Mouse (Mus musculus): ENCODE measurements around the gene Tbx21. TPM values are rescaled to one million over a fixed set of nuclear protein-coding genes. Genes with fewer than 3 reads are reported as not detected.

Tbx21 gene
- polyA plus RNA-seq, 1 experiment = 1.9 TPM

DNA sequence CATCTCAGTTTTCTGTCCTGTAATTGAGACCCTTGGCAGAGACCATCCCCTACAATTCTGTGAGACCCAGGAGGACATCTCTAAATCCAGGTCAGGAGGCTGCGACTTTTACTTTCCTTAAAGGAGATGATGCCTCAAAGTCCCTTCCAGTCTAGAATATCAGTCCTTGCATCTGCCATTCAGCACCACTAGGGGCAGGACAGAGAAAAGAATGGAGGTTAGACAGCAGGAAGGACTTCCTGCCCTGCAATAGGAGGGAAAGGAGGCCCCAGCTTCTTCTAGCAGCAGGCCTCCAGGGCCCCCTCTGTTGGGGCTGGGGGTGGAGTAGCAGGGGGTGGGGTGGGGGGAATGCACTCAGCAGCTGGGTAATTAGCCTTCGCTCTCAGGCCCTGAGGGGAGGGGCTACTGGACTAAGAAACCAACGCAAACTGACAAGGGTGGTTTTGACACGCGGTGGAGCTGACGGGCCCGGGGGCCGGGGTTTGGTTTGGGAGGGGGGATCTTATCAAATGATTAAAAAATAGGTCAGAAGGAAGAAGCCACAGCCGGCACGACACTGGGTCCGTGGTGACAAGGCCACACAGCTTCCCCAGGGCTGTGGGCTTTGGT is 8.3 kb upstream of the Tbx21 start:
- DNase-seq = no peak
- Histone ChIP-seq H3K4me1 (ENCODE audit: control insufficient read depth, insufficient read depth, low read length) (no peaks in the 10 kb centered on the region), H3K4me3 (replicated peaks; ENCODE audit: extremely low read depth, low read depth, low read length) (no peak overlapping the region)
- TF ChIP-seq CTCF (IDR thresholded peaks at IDR 0.05; ENCODE audit: insufficient read depth, low read length) (no peak), POLR2A (IDR thresholded peaks at IDR 0.05; ENCODE audit: borderline replicate concordance, extremely low read depth, low read depth, low read length) (no peak)
- 22% methylated on average over 11 of the region's 11 CpGs for WGBS

DNA sequence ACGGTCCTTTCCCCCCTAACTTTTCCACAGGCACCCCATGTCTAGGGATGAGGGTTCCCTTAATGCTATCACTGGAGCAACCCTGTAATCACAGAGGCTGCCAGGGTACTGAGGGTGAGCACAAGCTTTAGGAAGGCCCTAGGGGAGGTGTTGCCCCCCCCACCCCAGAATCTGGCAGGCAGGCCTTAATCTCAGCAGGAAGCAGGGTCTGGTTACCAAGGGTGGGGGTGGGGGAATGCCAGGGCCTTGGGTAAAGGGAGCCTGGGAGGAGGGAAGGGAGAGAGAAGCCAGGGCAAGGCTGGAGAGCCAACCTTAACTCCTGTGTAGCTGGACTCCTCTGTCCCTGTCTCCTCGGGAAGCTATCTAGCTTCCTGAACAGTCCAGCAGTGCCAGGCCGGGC is 5.5 kb upstream of the Tbx21 start:
- DNase-seq = no peak
- no peak overlapping the region for H3K4me3 ChIP-seq (replicated peaks; ENCODE audit: extremely low read depth, low read depth, low read length)
- TF ChIP-seq POLR2A (IDR thresholded peaks at IDR 0.05; ENCODE audit: borderline replicate concordance, extremely low read depth, low read depth, low read length) (no peak), CTCF (IDR thresholded peaks at IDR 0.05; ENCODE audit: insufficient read depth, low read length) (no peak)
- H3K4me1 ChIP-seq (ENCODE audit: control insufficient read depth, insufficient read depth, low read length) = no peaks in the 10 kb centered on the region
- 75% methylated on average over 3 of the region's 3 CpGs for WGBS

DNA sequence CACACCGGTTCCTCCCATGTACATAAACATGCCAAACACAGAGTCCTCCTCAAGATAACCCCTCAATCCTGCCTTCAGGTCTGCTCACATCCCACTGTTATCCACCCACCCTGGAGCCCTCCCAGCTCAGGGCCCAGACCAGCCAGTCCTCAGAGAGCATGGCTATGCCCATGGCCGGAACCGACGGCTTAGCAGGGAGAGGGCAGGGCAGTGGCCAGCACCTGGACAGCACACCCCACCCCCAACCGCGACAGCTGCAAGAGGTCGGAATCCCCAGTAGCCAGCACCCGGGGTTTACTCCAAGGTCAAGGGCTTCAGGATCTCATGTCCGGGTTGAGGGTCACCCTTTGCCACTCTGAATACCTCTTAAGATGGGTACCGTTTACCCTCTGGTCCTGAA is 5.1 kb upstream of the Tbx21 start:
- DNase-seq = no peak
- WGBS = 61% methylated on average over 10 of the region's 10 CpGs
- no peak overlapping the region for H3K4me3 ChIP-seq (replicated peaks; ENCODE audit: extremely low read depth, low read depth, low read length)
- TF ChIP-seq CTCF (IDR thresholded peaks at IDR 0.05; ENCODE audit: insufficient read depth, low read length) (no peak), POLR2A (IDR thresholded peaks at IDR 0.05; ENCODE audit: borderline replicate concordance, extremely low read depth, low read depth, low read length) (no peak)
- H3K4me1 ChIP-seq (ENCODE audit: control insufficient read depth, insufficient read depth, low read length) = no peaks in the 10 kb centered on the region

DNA sequence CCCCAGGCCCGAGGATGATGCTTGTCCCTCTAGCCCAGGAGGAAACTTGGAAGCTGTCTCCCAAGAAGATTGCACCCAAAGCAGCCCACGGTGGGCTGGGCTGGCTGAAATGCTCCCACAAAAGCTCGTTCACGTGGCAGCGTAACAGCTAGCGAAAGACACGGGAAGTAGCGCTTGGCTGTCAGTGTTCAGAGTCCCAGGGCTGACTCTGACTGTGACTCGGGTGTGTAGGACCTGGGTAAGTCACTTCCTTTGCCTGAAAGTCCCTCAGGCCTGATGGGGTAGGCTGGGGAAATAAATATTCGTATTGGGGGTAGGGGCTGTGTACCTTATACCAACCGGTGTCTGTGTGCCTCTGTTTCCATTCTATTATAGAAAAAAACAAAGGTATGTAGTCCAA is 666 bp upstream of the Tbx21 start:
- no peak for TF ChIP-seq POLR2A (IDR thresholded peaks at IDR 0.05; ENCODE audit: borderline replicate concordance, extremely low read depth, low read depth, low read length)
- no peak for TF ChIP-seq CTCF (IDR thresholded peaks at IDR 0.05; ENCODE audit: insufficient read depth, low read length)
- Histone ChIP-seq H3K4me3 (replicated peaks; ENCODE audit: extremely low read depth, low read depth, low read length) (no peak overlapping the region), H3K4me1 (ENCODE audit: control insufficient read depth, insufficient read depth, low read length) (peaks cover 2% of the 10 kb centered on the region; the same call in 1 of the 2 replicates)
- no peak for DNase-seq
- WGBS = 5% methylated on average over 11 of the region's 11 CpGs

DNA sequence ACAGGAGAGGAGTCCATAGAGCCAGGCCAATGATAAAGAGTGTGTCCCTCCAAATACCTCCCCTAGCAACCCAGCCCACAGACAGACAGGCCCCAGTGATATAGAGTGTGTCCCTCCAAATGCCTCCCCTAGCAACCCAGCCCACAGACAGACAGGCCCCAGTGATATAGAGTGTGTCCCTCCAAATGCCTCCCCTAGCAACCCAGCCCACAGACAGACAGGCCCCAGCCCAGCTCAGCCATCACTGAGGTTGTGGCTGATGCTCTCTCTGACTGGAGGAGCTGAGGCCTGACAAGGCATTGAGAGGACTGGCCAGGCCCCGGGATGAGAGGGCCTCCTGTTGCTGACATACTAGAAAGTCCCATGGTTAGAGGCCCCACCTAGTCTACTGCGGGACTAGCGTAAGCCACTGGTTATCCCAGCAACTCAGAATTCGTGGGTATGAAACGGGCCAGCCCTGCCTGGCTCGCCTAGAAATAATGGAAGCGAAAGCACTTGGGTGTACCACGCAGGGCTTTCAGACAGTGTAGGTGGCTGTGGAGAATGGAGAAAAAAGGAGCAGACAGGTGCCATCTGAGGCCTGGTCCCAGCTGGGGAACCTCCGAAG is 2.5 kb downstream of the Tbx21 start:
- Histone ChIP-seq H3K4me1 (ENCODE audit: control insufficient read depth, insufficient read depth, low read length) (peaks cover 2% of the 10 kb centered on the region; the same call in 1 of the 2 replicates), H3K4me3 (replicated peaks; ENCODE audit: extremely low read depth, low read depth, low read length) (no peak overlapping the region)
- 85% methylated on average over 9 of the region's 9 CpGs for WGBS
- no peak for TF ChIP-seq CTCF (IDR thresholded peaks at IDR 0.05; ENCODE audit: insufficient read depth, low read length)
- no peak for TF ChIP-seq POLR2A (IDR thresholded peaks at IDR 0.05; ENCODE audit: borderline replicate concordance, extremely low read depth, low read depth, low read length)
- DNase-seq = no peak

DNA sequence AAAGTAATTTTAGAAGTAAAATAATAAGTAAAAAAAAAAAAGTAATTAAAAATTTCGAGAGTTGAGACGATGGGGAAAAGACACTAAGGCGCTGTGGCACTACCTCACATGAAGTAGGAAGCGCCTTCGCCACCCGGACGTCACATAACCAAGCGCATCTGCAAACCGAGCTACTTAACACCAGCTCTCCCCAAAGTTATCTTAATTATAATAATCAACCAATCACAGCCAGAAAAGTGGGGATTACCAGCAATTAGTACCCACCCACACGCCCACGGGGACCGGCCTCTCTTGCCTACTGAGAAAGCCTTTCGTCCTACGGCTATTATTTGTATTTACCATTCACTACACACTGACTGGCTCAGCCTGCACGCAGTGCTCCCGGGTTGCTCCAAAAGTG is 6.2 kb downstream of the Tbx21 start:
- Histone ChIP-seq H3K4me3 (replicated peaks; ENCODE audit: extremely low read depth, low read depth, low read length) (no peak overlapping the region), H3K4me1 (ENCODE audit: control insufficient read depth, insufficient read depth, low read length) (no peaks in the 10 kb centered on the region)
- WGBS = 82% methylated on average over 16 of the region's 16 CpGs
- no peak for DNase-seq
- TF ChIP-seq CTCF (IDR thresholded peaks at IDR 0.05; ENCODE audit: insufficient read depth, low read length) (no peak), POLR2A (IDR thresholded peaks at IDR 0.05; ENCODE audit: borderline replicate concordance, extremely low read depth, low read depth, low read length) (no peak)

DNA sequence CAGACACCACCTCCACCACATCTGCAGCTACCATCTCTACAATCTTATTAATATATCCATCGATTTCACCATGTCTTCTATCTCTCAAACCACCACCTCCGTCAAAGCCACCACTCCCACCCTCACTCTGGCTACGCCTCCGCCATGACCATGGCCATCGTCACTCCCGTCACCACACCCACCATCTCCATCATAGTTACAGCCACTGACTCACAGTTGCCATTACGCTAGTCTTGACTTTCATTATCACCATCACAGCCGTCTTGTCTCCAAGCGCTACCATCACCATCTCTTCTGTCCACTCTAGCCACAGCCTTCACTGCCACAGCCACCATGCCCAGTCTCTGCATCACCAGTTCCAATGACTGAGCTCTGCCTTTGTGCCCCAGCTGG is 11.0 kb downstream of the Tbx21 start:
- 89% methylated on average over 9 of the region's 9 CpGs for WGBS
- no peak for DNase-seq
- TF ChIP-seq CTCF (IDR thresholded peaks at IDR 0.05; ENCODE audit: insufficient read depth, low read length) (no peak), POLR2A (IDR thresholded peaks at IDR 0.05; ENCODE audit: borderline replicate concordance, extremely low read depth, low read depth, low read length) (no peak)
- no peak overlapping the region for H3K4me3 ChIP-seq (replicated peaks; ENCODE audit: extremely low read depth, low read depth, low read length)
- H3K4me1 ChIP-seq (ENCODE audit: control insufficient read depth, insufficient read depth, low read length) = no peaks in the 10 kb centered on the region

DNA sequence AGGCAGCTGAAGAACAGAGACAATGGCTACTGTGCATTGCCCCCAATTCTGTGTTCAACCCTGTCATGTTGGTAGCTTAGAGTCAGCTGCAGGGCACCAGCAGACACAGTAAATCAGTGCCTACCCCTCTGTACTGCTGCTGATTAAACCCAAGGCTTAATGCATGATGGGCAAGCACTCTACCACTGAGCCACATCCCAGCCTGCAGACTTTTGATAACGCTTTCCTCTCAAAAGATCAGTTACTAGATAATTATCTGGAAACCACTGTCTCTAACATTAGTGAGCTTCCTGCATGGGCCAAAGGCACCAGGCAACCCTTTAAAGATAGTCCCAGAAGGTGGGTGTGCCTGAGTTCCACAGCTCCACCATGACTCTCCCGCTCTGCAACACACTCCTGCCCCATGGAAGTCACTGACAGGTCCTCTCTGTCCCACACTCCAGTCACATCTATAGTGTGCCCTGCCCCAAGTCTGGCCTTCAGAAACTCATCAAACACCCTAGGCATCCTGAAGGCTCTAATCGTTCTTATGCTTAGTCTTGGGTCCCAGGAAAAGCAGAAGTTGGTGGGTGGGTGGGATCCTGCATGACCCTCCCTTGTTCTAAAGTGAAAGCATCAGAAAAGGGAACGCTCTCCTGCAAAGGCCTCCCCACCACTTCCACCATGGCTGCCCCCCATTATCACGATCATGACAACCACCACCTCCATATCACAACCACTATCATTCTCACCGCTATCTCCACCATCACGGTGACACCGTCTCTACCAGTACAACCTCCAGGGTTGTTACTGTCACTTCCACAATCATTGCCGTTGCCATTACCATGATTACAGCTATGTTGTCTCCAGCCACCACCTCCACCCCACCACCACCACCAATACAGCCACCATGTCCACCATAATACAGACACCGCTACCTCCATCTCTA is 11.7 kb downstream of the Tbx21 start:
- Histone ChIP-seq H3K4me3 (replicated peaks; ENCODE audit: extremely low read depth, low read depth, low read length) (no peak overlapping the region), H3K4me1 (ENCODE audit: control insufficient read depth, insufficient read depth, low read length) (no peaks in the 10 kb centered on the region)
- no peak for DNase-seq
- TF ChIP-seq CTCF (IDR thresholded peaks at IDR 0.05; ENCODE audit: insufficient read depth, low read length) (no peak), POLR2A (IDR thresholded peaks at IDR 0.05; ENCODE audit: borderline replicate concordance, extremely low read depth, low read depth, low read length) (no peak)
- 77% methylated on average over 10 of the region's 10 CpGs for WGBS

DNA sequence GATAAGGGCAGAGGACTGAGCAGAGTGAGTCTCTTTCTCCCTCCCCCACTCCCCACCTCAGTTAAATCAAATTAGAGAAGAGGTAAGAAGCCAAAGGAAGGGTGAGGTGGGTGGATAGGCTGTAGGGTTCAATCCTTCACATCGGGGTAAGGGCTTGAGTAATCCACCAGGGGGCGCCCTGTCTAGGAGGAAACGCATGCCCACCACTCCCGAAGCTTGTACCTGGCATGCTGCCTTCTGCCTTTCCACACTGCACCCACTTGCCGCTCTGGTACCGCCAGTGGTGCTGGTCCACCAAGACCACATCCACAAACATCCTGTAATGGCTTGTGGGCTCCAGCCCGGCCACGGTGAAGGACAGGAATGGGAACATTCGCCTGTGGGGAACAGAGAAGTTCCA is 13.4 kb downstream of the Tbx21 start:
- Histone ChIP-seq H3K4me3 (replicated peaks; ENCODE audit: extremely low read depth, low read depth, low read length) (no peak overlapping the region), H3K4me1 (ENCODE audit: control insufficient read depth, insufficient read depth, low read length) (no peaks in the 10 kb centered on the region)
- peak; percentile 74 for DNase-seq
- 13% methylated on average over 9 of the region's 9 CpGs for WGBS
- peak; percentile 70 for TF ChIP-seq CTCF (IDR thresholded peaks at IDR 0.05; ENCODE audit: insufficient read depth, low read length)
- no peak for TF ChIP-seq POLR2A (IDR thresholded peaks at IDR 0.05; ENCODE audit: borderline replicate concordance, extremely low read depth, low read depth, low read length)
